23 mouse cellular contexts compared by ENCODE assay signal in genomic region chr4:70489792-70490191, GRCm38 (mm10). TPM values are rescaled to one million over a fixed set of nuclear protein-coding genes. Genes with fewer than 3 reads are reported as not detected.
DNase-seq lines count a peak whose midpoint lies in the region; ATAC-seq and TF ChIP-seq lines count a peak whose summit lies in the region.
"Had no signal": no experiment of that assay in that cellular context is flagged by ENCODE, and none has a peak within 500 bp of the region (broad histone marks: within the 10 kb centered on the region; RNA-seq: fewer than 3 reads in every experiment).

No protein-coding gene starts in this region.

- DNase-seq in kidney, adult 2 months, result no peak
- no peak for DNase-seq in kidney, postnatal 10 days
- DNase-seq in kidney, postnatal 0 days (ENCODE audit: low spot score), result peak; percentile 89
- no peak for DNase-seq in kidney, adult 9 months
- no peak for DNase-seq in cerebellum, adult 18-20 months
- DNase-seq: adrenal gland, adult 8-10 months; adrenal gland, postnatal 36 days; B cell, adult 2 months; cerebellum, adult 11 months; cerebellum, adult 9-10 months; cerebellum, postnatal 25 days; gastrocnemius, postnatal 14 days; heart, adult 2 months; heart, postnatal 14 days had no signal

- no peak for TF ChIP-seq CTCF in kidney, adult 2 months (conservative IDR thresholded peaks at IDR 0.05; ENCODE audit: insufficient read depth, insufficient read length, low read depth, low read length)
- TF ChIP-seq CTCF in kidney, postnatal 0 days (IDR thresholded peaks at IDR 0.05; ENCODE audit: low read depth), result no peak

- H3K9ac ChIP-seq in kidney, postnatal 0 days (ENCODE audit: low read depth, low read length), result no peak overlapping the region
- H3K9ac ChIP-seq in limb, embryonic 13.5 days, result no peak overlapping the region
- H3K9ac ChIP-seq: embryonic facial prominence, embryonic 12.5 days; heart, embryonic 15.5 days; hindbrain, embryonic 13.5 days had no signal

- H3K4me1 ChIP-seq in kidney, adult 2 months (ENCODE audit: control insufficient read depth, insufficient read depth, low read length), result no peaks in the 10 kb centered on the region
- H3K4me1 ChIP-seq in kidney, postnatal 0 days (replicated peaks; ENCODE audit: insufficient read depth, low read length), result no peaks in the 10 kb centered on the region
- peaks cover 13% of the 10 kb centered on the region for H3K4me1 ChIP-seq in limb, embryonic 13.5 days
- H3K4me1 ChIP-seq: embryonic facial prominence, embryonic 12.5 days; heart, embryonic 15.5 days; hindbrain, embryonic 13.5 days had no signal

- no peak for TF ChIP-seq POLR2A in kidney, adult 2 months (IDR thresholded peaks at IDR 0.05; ENCODE audit: low read depth, low read length)

- H3K4me3 ChIP-seq in kidney, adult 2 months (ENCODE audit: insufficient read depth, low read depth, low read length), result no peak overlapping the region
- no peak overlapping the region for H3K4me3 ChIP-seq in kidney, postnatal 0 days (replicated peaks; ENCODE audit: low read depth, low read length)
- no peak overlapping the region for H3K4me3 ChIP-seq in limb, embryonic 13.5 days
- H3K4me3 ChIP-seq: embryonic facial prominence, embryonic 12.5 days; heart, adult 2 months; heart, embryonic 15.5 days; hindbrain, embryonic 13.5 days had no signal

- 36% methylated on average over 2 of the region's 2 CpGs for WGBS in kidney, adult 2 months
- WGBS in kidney, postnatal 0 days, result 21% methylated on average over 2 of the region's 2 CpGs
- 65% methylated on average over 2 of the region's 2 CpGs for whole genome bisulfite sequencing in limb, embryonic 13.5 days

- H3K27me3 ChIP-seq in kidney, adult 2 months (replicated peaks; ENCODE audit: control insufficient read depth, insufficient read depth, low read length), result no peaks in the 10 kb centered on the region
- no peaks in the 10 kb centered on the region for H3K27me3 ChIP-seq in kidney, postnatal 0 days (ENCODE audit: insufficient read depth, low read length)
- no peaks in the 10 kb centered on the region for H3K27me3 ChIP-seq in limb, embryonic 13.5 days
- H3K27me3 ChIP-seq: embryonic facial prominence, embryonic 12.5 days; heart, embryonic 15.5 days; hindbrain, embryonic 13.5 days had no signal

- ATAC-seq in kidney, postnatal 0 days (replicated peaks; ENCODE audit: low FRiP score, low read depth), result peak; percentile 46; the same call in 1 of the 2 replicates
- ATAC-seq in limb, embryonic 13.5 days (ENCODE audit: low FRiP score, low read depth), result peak; percentile 44; the same call in 1 of the 2 replicates
- no peak for ATAC-seq in cerebellum, adult (ENCODE audit: insufficient number of reproducible peaks, low FRiP score, low TSS enrichment)
- ATAC-seq: CD4-positive, CD25-positive, alpha-beta regulatory T cell, adult 4 months; forebrain, embryonic 16.5 days had no signal

- H3K36me3 ChIP-seq in kidney, adult 2 months (ENCODE audit: control insufficient read depth, insufficient read depth, low read length), result no peaks in the 10 kb centered on the region
- H3K36me3 ChIP-seq in kidney, postnatal 0 days (ENCODE audit: insufficient read depth, low read length), result no peaks in the 10 kb centered on the region
- no peaks in the 10 kb centered on the region for H3K36me3 ChIP-seq in limb, embryonic 13.5 days
- H3K36me3 ChIP-seq: embryonic facial prominence, embryonic 12.5 days; G1E; heart, embryonic 15.5 days; hindbrain, embryonic 13.5 days had no signal

- H3K4me2 ChIP-seq in kidney, postnatal 0 days (ENCODE audit: low read length), result no peak overlapping the region
- no peak overlapping the region for H3K4me2 ChIP-seq in limb, embryonic 13.5 days (replicated peaks)
- H3K4me2 ChIP-seq: embryonic facial prominence, embryonic 12.5 days; heart, embryonic 11.5 days; heart, embryonic 15.5 days; hindbrain, embryonic 13.5 days had no signal

- H3K9me3 ChIP-seq in kidney, postnatal 0 days (replicated peaks; ENCODE audit: low read length), result no peaks in the 10 kb centered on the region
- H3K9me3 ChIP-seq in limb, embryonic 13.5 days, result no peaks in the 10 kb centered on the region
- H3K9me3 ChIP-seq: embryonic facial prominence, embryonic 12.5 days; G1E; heart, embryonic 15.5 days; hindbrain, embryonic 13.5 days had no signal

- 0 out of 2 replicates have a peak overlapping the region, but pooled peaks have one; percentile 38 for H3K27ac ChIP-seq in kidney, adult 2 months (ENCODE audit: insufficient read depth, low read depth, low read length)
- H3K27ac ChIP-seq in kidney, postnatal 0 days, result 0 out of 2 replicates have a peak overlapping the region, but pooled peaks have one; percentile 42
- peak overlapping the region; percentile 40; the same call in 1 of the 2 replicates for H3K27ac ChIP-seq in limb, embryonic 13.5 days
- H3K27ac ChIP-seq: embryonic facial prominence, embryonic 12.5 days; heart, adult 2 months; heart, embryonic 15.5 days; hindbrain, embryonic 13.5 days had no signal

RNA-seq across cellular contexts. Expression of gene Megf9, which starts 45.0 kb away (rescaled TPM):
- polyA plus RNA-seq in kidney, adult 2 months (2012; rRNA removed), result 8.9 and 9.8 TPM in 2 replicates
- polyA plus RNA-seq in kidney, postnatal 0 days (2015; fragmentation: Nextera tagmentation; extraction: Ambion mirVana), result 11.9 and 13.4 TPM in 2 replicates
- polyA plus RNA-seq in limb, embryonic 13.5 days (2015; fragmentation: Nextera tagmentation; extraction: Ambion mirVana), result 11.8 and 11.9 TPM in 2 replicates
- polyA plus RNA-seq: G1E had no signal
